Mouse (Mus musculus): ENCODE data around the gene Fbxo34.

Fbxo34 gene

GRCm38 (mm10) chr14:47472743-47473546 is 22.7 kb downstream of the Fbxo34 start:
- peak; percentile 67 to 78 for DNase-seq

- DNase-seq, result peak in 1 of 2 experiments; percentile 20
Observed at GRCm38 (mm10) chr14:47473891-47474290, 23.7 kb downstream of the Fbxo34 start.

DNA sequence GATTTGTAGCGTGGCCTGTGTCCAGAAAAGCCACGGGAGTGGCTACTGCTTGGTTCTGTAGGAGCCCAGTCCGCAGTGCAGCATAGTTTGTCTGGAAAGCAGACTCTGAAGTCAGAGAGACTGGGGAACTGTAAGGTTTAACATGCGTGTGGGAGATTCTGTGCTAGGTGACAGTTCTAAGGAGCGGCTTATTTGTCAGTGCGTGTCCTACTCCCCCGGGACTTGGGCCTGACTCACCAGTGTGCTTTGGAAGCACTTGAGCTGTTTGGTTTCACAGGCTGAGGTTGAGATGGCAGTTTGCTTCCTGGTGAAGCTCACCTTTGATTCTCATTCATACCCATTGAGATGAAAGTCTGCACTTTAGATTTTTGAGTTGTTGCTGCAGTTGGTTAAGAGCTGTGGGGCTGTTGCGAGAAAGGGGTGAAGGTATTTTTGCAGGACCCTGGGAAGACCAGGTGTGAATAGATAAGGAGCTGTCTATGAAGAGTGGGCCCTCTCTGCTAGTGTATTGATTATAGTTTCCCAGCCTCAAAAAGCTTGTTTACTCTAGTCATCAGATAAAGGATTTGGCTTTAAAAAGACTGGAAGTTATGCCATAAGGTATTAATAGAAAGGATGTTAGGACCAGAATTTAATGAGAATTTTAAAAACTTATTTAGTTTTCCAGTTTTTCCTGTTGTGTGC is 24.5 kb downstream of the Fbxo34 start:
- DNase-seq, result peak; percentile 29 to 34

DNA sequence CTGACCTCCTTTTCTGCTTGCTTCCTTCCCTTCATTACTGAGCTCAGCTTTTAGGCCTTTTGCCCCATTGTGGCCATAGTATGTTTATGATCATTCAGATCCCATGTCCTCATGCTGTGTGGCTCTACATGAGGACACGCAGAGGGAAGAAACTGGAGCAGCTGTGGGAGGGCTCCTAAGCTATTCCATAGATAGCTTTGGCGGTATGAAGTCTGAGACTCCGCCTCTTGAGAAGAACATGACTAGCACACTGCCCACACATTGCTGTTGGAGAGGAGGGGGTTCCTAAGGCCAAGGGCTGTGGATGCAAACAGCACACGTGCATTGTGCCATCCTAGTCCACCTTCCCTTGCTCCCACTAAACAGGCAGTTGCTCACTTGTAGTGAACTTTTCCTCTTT is 26.0 kb downstream of the Fbxo34 start:
- DNase-seq, result no peak

GRCm38 (mm10) chr14:47477711-47478110 is 27.5 kb downstream of the Fbxo34 start:
- DNase-seq, result no peak

DNA sequence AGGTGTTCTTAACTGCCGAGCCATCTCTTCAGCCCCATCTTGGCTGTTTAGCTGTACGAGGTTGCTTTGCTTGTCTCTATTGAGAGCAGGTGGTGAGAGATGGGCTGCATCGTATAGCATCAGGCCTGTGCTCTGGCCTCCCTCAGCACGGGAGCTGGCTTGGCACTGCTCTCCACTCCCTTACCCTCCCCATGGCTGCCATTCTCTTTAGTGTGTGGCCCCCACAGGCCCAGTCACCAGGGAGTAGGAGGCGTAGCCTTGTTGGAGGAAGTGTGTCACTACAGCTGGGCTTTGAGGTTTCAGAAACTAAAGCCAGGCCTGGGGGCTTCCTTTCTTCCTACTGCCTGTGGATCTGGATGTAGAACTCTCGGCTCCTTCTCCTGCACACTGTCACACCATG is 32.0 kb downstream of the Fbxo34 start:
- DNase-seq, result no peak

DNA sequence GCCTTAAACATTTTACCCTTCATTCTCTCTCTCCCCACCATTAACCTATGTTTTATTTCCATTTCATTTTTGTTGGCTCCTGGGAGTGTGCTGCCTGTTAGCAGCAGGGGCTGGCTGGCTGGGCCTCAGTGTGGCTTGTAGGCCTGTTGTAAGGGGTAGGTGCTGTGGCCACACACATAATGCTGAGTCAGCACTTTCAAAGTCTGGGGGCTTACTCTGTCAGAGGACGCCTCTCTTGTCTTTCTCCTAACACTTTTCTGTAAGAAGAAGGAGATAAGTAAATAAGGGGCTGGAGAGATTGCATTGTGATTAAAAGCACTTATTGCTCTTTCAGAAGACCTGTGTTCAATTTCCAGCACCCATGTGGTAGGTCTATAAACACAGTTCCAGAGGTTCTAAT is 32.9 kb downstream of the Fbxo34 start:
- DNase-seq, result no peak

DNA sequence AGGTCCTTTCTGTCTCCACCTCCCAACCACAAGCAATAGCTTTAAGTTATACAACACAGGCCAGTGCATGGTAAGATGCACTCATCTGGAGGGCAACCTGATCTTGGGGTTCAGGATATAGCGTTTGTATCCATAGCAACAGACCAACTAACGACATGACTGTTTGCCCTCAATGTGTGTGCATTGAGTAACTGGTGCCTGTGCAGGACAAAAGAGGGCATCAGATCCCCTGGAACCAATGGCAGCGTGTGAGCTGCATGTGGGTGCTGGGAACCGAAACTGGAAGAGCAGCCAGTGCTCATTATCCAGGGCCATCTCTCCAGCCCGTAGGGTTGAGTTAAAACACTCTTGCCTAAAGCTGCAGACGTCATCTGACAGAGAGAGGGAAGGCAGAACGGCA is 38.5 kb downstream of the Fbxo34 start:
- DNase-seq, result no peak

GRCm38 (mm10) chr14:47489310-47490097 is 39.3 kb downstream of the Fbxo34 start:
- no peak for DNase-seq

- DNase-seq, result no peak
Observed at GRCm38 (mm10) chr14:47490732-47491131, 40.5 kb downstream of the Fbxo34 start.

DNA sequence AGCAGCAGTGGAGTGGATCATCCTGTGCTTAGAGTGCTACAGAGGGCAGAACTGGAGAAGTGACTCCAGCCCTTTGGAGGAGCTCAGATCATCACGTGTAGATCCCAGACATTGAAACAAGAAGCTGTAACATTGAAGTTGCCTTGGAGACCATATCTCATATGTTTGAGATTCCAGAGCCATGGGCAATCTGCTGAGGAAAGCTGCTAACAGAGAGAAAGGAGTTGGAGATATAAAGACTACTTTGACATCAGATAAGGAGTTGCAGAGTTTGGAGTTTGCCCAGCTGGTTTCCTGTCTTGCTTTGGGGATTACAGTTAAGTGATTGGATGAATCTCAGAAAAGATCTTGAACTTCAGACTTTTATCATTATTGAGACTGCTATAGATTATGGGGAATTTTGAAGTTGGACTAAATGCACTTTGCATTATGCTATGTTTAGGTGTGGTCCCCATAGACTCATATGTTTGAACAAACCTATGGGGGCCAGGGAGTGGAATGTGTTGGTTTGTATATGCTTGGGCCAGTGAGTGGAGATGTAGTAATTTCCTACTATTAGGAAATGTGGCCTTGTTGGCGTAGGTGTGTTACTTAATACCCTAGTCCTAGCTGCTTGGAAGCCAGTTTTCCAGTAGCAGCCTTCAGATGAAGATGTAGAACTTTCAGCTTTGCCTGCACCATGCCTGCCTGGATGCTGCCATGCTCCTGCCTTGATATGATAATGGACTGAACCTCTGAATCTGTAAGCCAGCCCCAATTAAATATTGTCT is 43.6 kb downstream of the Fbxo34 start:
- DNase-seq, result no peak

DNA sequence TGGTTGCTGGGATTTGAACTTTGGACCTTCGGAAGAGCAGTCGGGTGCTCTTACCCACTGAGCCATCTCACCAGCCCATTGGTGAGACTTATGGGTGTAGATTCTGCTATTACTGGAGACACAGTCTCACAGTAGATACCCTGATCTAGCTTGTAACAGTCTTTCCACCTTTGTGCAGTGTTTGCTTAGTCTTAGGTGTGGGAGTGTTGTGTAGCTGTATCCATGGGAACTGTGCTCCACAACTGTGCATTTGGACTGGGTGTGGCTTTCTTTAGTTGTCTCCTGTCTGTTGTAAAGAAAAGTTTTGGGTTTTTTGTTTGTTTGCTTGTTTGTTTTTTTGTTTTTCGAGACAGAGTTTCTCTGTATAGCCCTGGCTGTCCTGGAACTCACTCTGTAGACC is 45.7 kb downstream of the Fbxo34 start:
- DNase-seq, result no peak

GRCm38 (mm10) chr14:47497166-47497565 is 46.9 kb downstream of the Fbxo34 start:
- no peak for DNase-seq

- DNase-seq, result no peak
Observed at GRCm38 (mm10) chr14:47498632-47499031, 48.4 kb downstream of the Fbxo34 start.

GRCm38 (mm10) chr14:47504036-47504435 is 53.8 kb downstream of the Fbxo34 start:
- DNase-seq, result no peak

- DNase-seq, result no peak
Observed at GRCm38 (mm10) chr14:47506676-47507075, 56.5 kb downstream of the Fbxo34 start.

- no peak for DNase-seq
Observed at GRCm38 (mm10) chr14:47508035-47508434, 57.8 kb downstream of the Fbxo34 start.

- DNase-seq, result no peak
Observed at GRCm38 (mm10) chr14:47510244-47510643, 60.0 kb downstream of the Fbxo34 start.

DNA sequence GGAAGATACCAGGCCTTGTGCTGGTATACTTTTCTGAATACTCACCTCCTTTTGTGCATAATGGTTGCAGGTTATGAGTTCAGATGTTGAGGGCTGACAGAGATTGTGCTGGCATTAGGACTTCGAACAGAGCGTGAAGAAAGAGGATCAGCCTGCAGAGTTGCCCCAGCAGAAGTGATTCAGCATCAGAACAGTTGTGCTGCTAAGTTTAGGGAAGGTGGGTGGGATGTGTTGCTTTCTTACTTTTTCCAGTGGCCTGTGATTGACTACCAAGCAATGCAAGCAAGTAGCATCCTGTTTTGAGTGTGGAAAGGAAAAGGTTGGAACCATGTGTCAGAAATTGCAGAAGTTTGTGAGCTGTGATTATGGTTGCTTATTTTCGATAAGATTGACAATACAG is 63.4 kb downstream of the Fbxo34 start:
- no peak for DNase-seq

- no peak for DNase-seq
Observed at GRCm38 (mm10) chr14:47514816-47515453, 64.7 kb downstream of the Fbxo34 start.

GRCm38 (mm10) chr14:47515636-47516035 is 65.4 kb downstream of the Fbxo34 start:
- DNase-seq, result no peak

- no peak for DNase-seq
Observed at GRCm38 (mm10) chr14:47516755-47517154, 66.5 kb downstream of the Fbxo34 start.

All from cerebellum, adult 18-20 months (tissue).